Mouse (Mus musculus): ENCODE data around the gene Rtn4rl1. TPM values are rescaled to one million over a fixed set of nuclear protein-coding genes. Genes with fewer than 3 reads are reported as not detected.

The Rtn4rl1 gene
- polyA plus RNA-seq (2014; fragmentation: Nextera tagmentation; extraction: Ambion mirVana), result 1.6 and 2.0 TPM in 2 replicates

GRCm38 (mm10) chr11:75193256-75194071, at the start of gene Rtn4rl1:
Gene Rtn4rl1 (plus strand): TSS chr11:75193783.
- Histone ChIP-seq H3K27ac (ENCODE audit: low read depth) (no peak within 1 kb of the TSS), H3K4me3 (ENCODE audit: low read depth, low read length) (peak within 1 kb of the TSS; percentile 52), H3K9ac (ENCODE audit: low read length) (peak within 1 kb of the TSS; percentile 21; the same call in 1 of the 2 replicates), H3K27me3 (replicated peaks; ENCODE audit: control insufficient read depth, insufficient read depth, low read length) (peaks cover 65% of the 10 kb centered on the region), H3K36me3 (ENCODE audit: control insufficient read depth, insufficient read depth, low read length) (no peaks in the 10 kb centered on the region), H3K9me3 (ENCODE audit: control insufficient read depth, low read length) (no peaks in the 10 kb centered on the region), H3K4me2 (ENCODE audit: low read length) (peak within 1 kb of the TSS; percentile 75), H3K4me1 (replicated peaks; ENCODE audit: control insufficient read depth, insufficient read depth, low read length) (peaks cover 24% of the 10 kb centered on the region)
- WGBS, result under 1% methylated on average over 76 of the region's 84 CpGs
- ATAC-seq (replicated peaks; ENCODE audit: low FRiP score, low TSS enrichment, low read depth), result 0 out of 2 replicates have a peak, but pooled peaks have one; percentile 19
- DNase-seq (ENCODE audit: low spot score), result peak; percentile 70

- Histone ChIP-seq H3K36me3 (ENCODE audit: control insufficient read depth, insufficient read depth, low read length) (peaks cover 29% of the 10 kb centered on the region), H3K4me2 (ENCODE audit: low read length) (no peak overlapping the region), H3K9ac (ENCODE audit: low read length) (no peak overlapping the region), H3K27ac (ENCODE audit: low read depth) (no peak overlapping the region), H3K4me3 (ENCODE audit: low read depth, low read length) (no peak overlapping the region), H3K9me3 (ENCODE audit: control insufficient read depth, low read length) (no peaks in the 10 kb centered on the region), H3K4me1 (replicated peaks; ENCODE audit: control insufficient read depth, insufficient read depth, low read length) (peaks cover 52% of the 10 kb centered on the region), H3K27me3 (replicated peaks; ENCODE audit: control insufficient read depth, insufficient read depth, low read length) (no peaks in the 10 kb centered on the region)
- ATAC-seq (replicated peaks; ENCODE audit: low FRiP score, low TSS enrichment, low read depth), result no peak
- WGBS, result 59% methylated on average over 2 of the region's 2 CpGs
- DNase-seq (ENCODE audit: low spot score), result no peak
These were observed 47.7 kb upstream of the Rtn4rl1 start for GRCm38 (mm10) chr11:75145841-75146240.

GRCm38 (mm10) chr11:75147106-75147845, 46.3 kb upstream of the Rtn4rl1 start:
- Histone ChIP-seq H3K27ac (ENCODE audit: low read depth) (peak overlapping the region; percentile 92), H3K9me3 (ENCODE audit: control insufficient read depth, low read length) (no peaks in the 10 kb centered on the region), H3K36me3 (ENCODE audit: control insufficient read depth, insufficient read depth, low read length) (peaks cover 29% of the 10 kb centered on the region), H3K9ac (ENCODE audit: low read length) (peak overlapping the region; percentile 8; the same call in 1 of the 2 replicates), H3K4me1 (replicated peaks; ENCODE audit: control insufficient read depth, insufficient read depth, low read length) (peaks cover 38% of the 10 kb centered on the region), H3K4me3 (ENCODE audit: low read depth, low read length) (no peak overlapping the region), H3K4me2 (ENCODE audit: low read length) (0 out of 2 replicates have a peak overlapping the region, but pooled peaks have one; percentile 5), H3K27me3 (replicated peaks; ENCODE audit: control insufficient read depth, insufficient read depth, low read length) (no peaks in the 10 kb centered on the region)
- DNase-seq (ENCODE audit: low spot score) (peak; percentile 81), ATAC-seq (replicated peaks; ENCODE audit: low FRiP score, low TSS enrichment, low read depth) (peak; percentile 82)
- 16% methylated on average over 11 of the region's 11 CpGs for WGBS

GRCm38 (mm10) chr11:75147846-75148168, 45.8 kb upstream of the Rtn4rl1 start:
- ATAC-seq (replicated peaks; ENCODE audit: low FRiP score, low TSS enrichment, low read depth) (peak; percentile 76), DNase-seq (ENCODE audit: low spot score) (peak; percentile 73)
- H3K9me3 ChIP-seq (ENCODE audit: control insufficient read depth, low read length), result no peaks in the 10 kb centered on the region
- H3K4me2 ChIP-seq (ENCODE audit: low read length), result no peak overlapping the region
- peak overlapping the region; percentile 92 for H3K27ac ChIP-seq (ENCODE audit: low read depth)
- H3K27me3 ChIP-seq (replicated peaks; ENCODE audit: control insufficient read depth, insufficient read depth, low read length), result no peaks in the 10 kb centered on the region
- H3K9ac ChIP-seq (ENCODE audit: low read length), result peak overlapping the region; percentile 8; the same call in 1 of the 2 replicates
- peaks cover 27% of the 10 kb centered on the region for H3K36me3 ChIP-seq (ENCODE audit: control insufficient read depth, insufficient read depth, low read length)
- WGBS, result 16% methylated on average over 3 of the region's 3 CpGs
- H3K4me1 ChIP-seq (replicated peaks; ENCODE audit: control insufficient read depth, insufficient read depth, low read length), result peaks cover 36% of the 10 kb centered on the region
- H3K4me3 ChIP-seq (ENCODE audit: low read depth, low read length), result no peak overlapping the region

GRCm38 (mm10) chr11:75148332-75149035, 45.1 kb upstream of the Rtn4rl1 start:
- H3K4me2 ChIP-seq (ENCODE audit: low read length), result no peak overlapping the region
- ATAC-seq (replicated peaks; ENCODE audit: low FRiP score, low TSS enrichment, low read depth), result 0 out of 2 replicates have a peak, but pooled peaks have one; percentile 4
- no peak overlapping the region for H3K4me3 ChIP-seq (ENCODE audit: low read depth, low read length)
- peaks cover 36% of the 10 kb centered on the region for H3K4me1 ChIP-seq (replicated peaks; ENCODE audit: control insufficient read depth, insufficient read depth, low read length)
- peaks cover 21% of the 10 kb centered on the region for H3K36me3 ChIP-seq (ENCODE audit: control insufficient read depth, insufficient read depth, low read length)
- no peak overlapping the region for H3K9ac ChIP-seq (ENCODE audit: low read length)
- no peaks in the 10 kb centered on the region for H3K9me3 ChIP-seq (ENCODE audit: control insufficient read depth, low read length)
- no peak for DNase-seq (ENCODE audit: low spot score)
- WGBS, result 78% methylated on average over 10 of the region's 11 CpGs
- H3K27ac ChIP-seq (ENCODE audit: low read depth), result peak overlapping the region; percentile 92
- no peaks in the 10 kb centered on the region for H3K27me3 ChIP-seq (replicated peaks; ENCODE audit: control insufficient read depth, insufficient read depth, low read length)

- Histone ChIP-seq H3K27me3 (replicated peaks; ENCODE audit: control insufficient read depth, insufficient read depth, low read length) (no peaks in the 10 kb centered on the region), H3K27ac (ENCODE audit: low read depth) (no peak overlapping the region), H3K36me3 (ENCODE audit: control insufficient read depth, insufficient read depth, low read length) (peaks cover 9% of the 10 kb centered on the region), H3K4me1 (replicated peaks; ENCODE audit: control insufficient read depth, insufficient read depth, low read length) (peaks cover 42% of the 10 kb centered on the region), H3K4me3 (ENCODE audit: low read depth, low read length) (no peak overlapping the region), H3K9me3 (ENCODE audit: control insufficient read depth, low read length) (no peaks in the 10 kb centered on the region), H3K4me2 (ENCODE audit: low read length) (no peak overlapping the region), H3K9ac (ENCODE audit: low read length) (no peak overlapping the region)
- DNase-seq (ENCODE audit: low spot score) (no peak), ATAC-seq (replicated peaks; ENCODE audit: low FRiP score, low TSS enrichment, low read depth) (no peak)
- WGBS, result 79% methylated on average over 1 of the region's 1 CpGs
These were observed 43.2 kb upstream of the Rtn4rl1 start for GRCm38 (mm10) chr11:75150346-75150745.

- peaks cover 37% of the 10 kb centered on the region for H3K4me1 ChIP-seq (replicated peaks; ENCODE audit: control insufficient read depth, insufficient read depth, low read length)
- H3K9ac ChIP-seq (ENCODE audit: low read length), result no peak overlapping the region
- H3K36me3 ChIP-seq (ENCODE audit: control insufficient read depth, insufficient read depth, low read length), result peaks cover 15% of the 10 kb centered on the region
- DNase-seq (ENCODE audit: low spot score) (no peak), ATAC-seq (replicated peaks; ENCODE audit: low FRiP score, low TSS enrichment, low read depth) (no peak)
- H3K27ac ChIP-seq (ENCODE audit: low read depth), result peak overlapping the region; percentile 60
- no peaks in the 10 kb centered on the region for H3K9me3 ChIP-seq (ENCODE audit: control insufficient read depth, low read length)
- 48% methylated on average over 18 of the region's 18 CpGs for WGBS
- no peaks in the 10 kb centered on the region for H3K27me3 ChIP-seq (replicated peaks; ENCODE audit: control insufficient read depth, insufficient read depth, low read length)
- H3K4me2 ChIP-seq (ENCODE audit: low read length), result no peak overlapping the region
- no peak overlapping the region for H3K4me3 ChIP-seq (ENCODE audit: low read depth, low read length)
These were observed 40.7 kb upstream of the Rtn4rl1 start for GRCm38 (mm10) chr11:75152603-75153557.
